12 mouse cellular contexts compared by ENCODE assay signal in genomic region chr10:49784831-49785230, GRCm38 (mm10). TPM values are rescaled to one million over a fixed set of nuclear protein-coding genes. Genes with fewer than 3 reads are reported as not detected.
DNase-seq lines count a peak whose midpoint lies in the region; ATAC-seq and TF ChIP-seq lines count a peak whose summit lies in the region.
"Had no signal": no experiment of that assay in that cellular context is flagged by ENCODE, and none has a peak within 500 bp of the region (broad histone marks: within the 10 kb centered on the region; RNA-seq: fewer than 3 reads in every experiment).

No protein-coding gene starts in this region.

- H3K4me3 ChIP-seq in layer of hippocampus, adult 2 months = peak overlapping the region; percentile 78
- peak overlapping the region; percentile 24 for H3K4me3 ChIP-seq in forebrain, embryonic 16.5 days (replicated peaks; ENCODE audit: low read length)
- H3K4me3 ChIP-seq in neural tube, embryonic 15.5 days (replicated peaks) = peak overlapping the region; percentile 34
- H3K4me3 ChIP-seq: heart, embryonic 12.5 days; lung, embryonic 15.5 days had no signal

- H3K36me3 ChIP-seq in forebrain, embryonic 16.5 days (ENCODE audit: control insufficient read depth, insufficient read depth) = no peaks in the 10 kb centered on the region
- H3K36me3 ChIP-seq in neural tube, embryonic 15.5 days = no peaks in the 10 kb centered on the region
- H3K36me3 ChIP-seq: heart, embryonic 12.5 days; lung, embryonic 15.5 days had no signal

- peak overlapping the region; percentile 97 for H3K27ac ChIP-seq in layer of hippocampus, adult 2 months
- H3K27ac ChIP-seq in forebrain, embryonic 16.5 days (ENCODE audit: low read length) = no peak overlapping the region
- peak overlapping the region; percentile 58; the same call in 1 of the 2 replicates for H3K27ac ChIP-seq in neural tube, embryonic 15.5 days (replicated peaks)
- H3K27ac ChIP-seq: lung, embryonic 15.5 days had no signal

- ATAC-seq in forebrain, embryonic 16.5 days = no peak
- ATAC-seq in neural tube, embryonic 15.5 days (ENCODE audit: low FRiP score) = no peak
- ATAC-seq in CD4-positive, CD25-positive, alpha-beta regulatory T cell, adult 4 months = no peak
- ATAC-seq in monocyte, adult 5-6 weeks (replicated peaks; ENCODE audit: insufficient number of reproducible peaks, low FRiP score, low TSS enrichment, poor library complexity, severe bottlenecking) = no peak
- ATAC-seq: Patski had no signal

- H3K9ac ChIP-seq in forebrain, embryonic 16.5 days (replicated peaks; ENCODE audit: low read depth, low read length) = no peak overlapping the region
- peak overlapping the region; percentile 32; the same call in 1 of the 2 replicates for H3K9ac ChIP-seq in neural tube, embryonic 15.5 days (replicated peaks)
- H3K9ac ChIP-seq: heart, embryonic 12.5 days; lung, embryonic 15.5 days had no signal

- DNase-seq in layer of hippocampus, adult 2 months (ENCODE audit: low spot score in 2 of 2) = peak in 1 of 2 experiments; percentile 54
- no peak for DNase-seq in layer of hippocampus, adult 8-10 months (ENCODE audit: low spot score in 2 of 2)
- peak; percentile 92 for DNase-seq in brain, adult 2 months (ENCODE audit: low read depth, low spot score)
- DNase-seq: kidney, postnatal 10 days; thymus, postnatal 14 days had no signal

- no peaks in the 10 kb centered on the region for H3K9me3 ChIP-seq in forebrain, embryonic 16.5 days (ENCODE audit: control insufficient read depth, low read length)
- no peaks in the 10 kb centered on the region for H3K9me3 ChIP-seq in neural tube, embryonic 15.5 days (replicated peaks)
- H3K9me3 ChIP-seq: heart, embryonic 12.5 days; lung, embryonic 15.5 days had no signal

- no peaks in the 10 kb centered on the region for H3K27me3 ChIP-seq in forebrain, embryonic 16.5 days (replicated peaks; ENCODE audit: control insufficient read depth, insufficient read depth, low read length)
- no peaks in the 10 kb centered on the region for H3K27me3 ChIP-seq in neural tube, embryonic 15.5 days (replicated peaks)

- WGBS in forebrain, embryonic 16.5 days = 17% methylated on average over 2 of the region's 2 CpGs
- 13% methylated on average over 2 of the region's 2 CpGs for WGBS in neural tube, embryonic 15.5 days

- peaks cover 39% of the 10 kb centered on the region for H3K4me1 ChIP-seq in forebrain, embryonic 16.5 days (replicated peaks; ENCODE audit: control insufficient read depth, insufficient read depth, low read length)
- peaks cover 40% of the 10 kb centered on the region for H3K4me1 ChIP-seq in neural tube, embryonic 15.5 days

- peak overlapping the region; percentile 35 for H3K4me2 ChIP-seq in forebrain, embryonic 16.5 days (ENCODE audit: low read length)
- H3K4me2 ChIP-seq in neural tube, embryonic 15.5 days = peak overlapping the region; percentile 47
- H3K4me2 ChIP-seq: heart, embryonic 12.5 days; lung, embryonic 15.5 days had no signal

- TF ChIP-seq CTCF in layer of hippocampus, adult 2 months (conservative IDR thresholded peaks at IDR 0.05) = peak; percentile 89

RNA-seq across cellular contexts. Expression of gene Grik2, which starts 3.7 kb away (rescaled TPM):
- 100 to 1,000 TPM; 101 to 112 TPM for total RNA-seq in layer of hippocampus, adult 2 months (2021)
- 100 to 1,000 TPM in 1 of 4 experiments, 10 to 100 TPM in 3; 80.0 to 103 (median 93.8) TPM for total RNA-seq in layer of hippocampus, adult 8-10 months (2022)
- 35.6 and 38.5 TPM in 2 replicates for polyA plus RNA-seq in forebrain, embryonic 16.5 days (2015; fragmentation: Nextera tagmentation; extraction: Ambion mirVana)
- polyA plus RNA-seq in neural tube, embryonic 15.5 days (2015; fragmentation: Nextera tagmentation; extraction: Ambion mirVana) = 27.9 and 33.6 TPM in 2 replicates
- not detected for polyA plus RNA-seq in CD4-positive, CD25-positive, alpha-beta regulatory T cell, adult 4 months (2017; shearing (Covaris generic))
- total RNA-seq in monocyte, adult 5-6 weeks (2017) = under 0.01 TPM in 1 of 3 replicates, not detected in the others

Comparison
In these comparisons a context has a peak if more than half of its experiments do, and no peak if none do; other contexts are left out.
1. H3K4me3 ChIP-seq: peak in every context shown above with its lines; median percentile 78 in layer of hippocampus, adult 2 months; 34 in neural tube, embryonic 15.5 days; 24 in forebrain, embryonic 16.5 days.
2. RNA of gene Grik2, which starts 3.7 kb away (total RNA-seq): 101 to 112 TPM in layer of hippocampus, adult 2 months and 80.0 to 103 TPM in layer of hippocampus, adult 8-10 months; under 0.01 TPM in monocyte, adult 5-6 weeks; every median in the first group is over 10 times any median in the second.